Mouse (Mus musculus): ENCODE measurements at regions not wholly inside any gene's neighbourhood (a gene's known extent, or its start where the extent isn't known, plus 50 kb on each side); places are given as distances from the start of the nearest gene placed in this dataset.

DNA sequence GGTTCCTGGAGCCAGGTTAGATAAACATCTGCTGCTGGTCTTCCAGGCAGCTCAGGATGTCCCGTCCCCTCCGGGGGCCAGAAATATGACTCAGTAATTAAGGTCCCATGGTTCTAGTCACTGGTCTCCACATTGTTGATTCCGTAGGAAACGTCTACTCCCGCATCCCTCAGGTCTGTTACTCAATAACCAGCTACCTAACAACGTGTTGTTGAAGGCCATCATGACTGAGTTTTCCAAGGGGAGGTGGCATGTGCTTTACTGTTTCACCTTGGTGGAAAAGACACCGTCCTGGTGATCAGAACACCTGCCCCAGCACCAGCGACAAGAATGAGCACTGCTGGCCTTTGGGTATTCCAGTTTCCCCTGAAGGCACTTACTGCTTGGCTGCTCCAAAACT is 377.9 kb downstream of the Lpin1 start:
- DNase-seq (ENCODE audit: low read depth, low spot score), result no peak
- no peaks in the 10 kb centered on the region for H3K36me3 ChIP-seq (ENCODE audit: control insufficient read depth in 1 of 2, insufficient read depth in 2 of 2, low read length in 2 of 2)
- H3K9ac ChIP-seq (ENCODE audit: control insufficient read depth, low read depth, low read length, poor library complexity, severe bottlenecking), result no peak overlapping the region
- no peaks in the 10 kb centered on the region for H3K4me1 ChIP-seq (ENCODE audit: control insufficient read depth in 1 of 2, insufficient read depth in 2 of 2, low read length in 2 of 2)
- H3K79me2 ChIP-seq (ENCODE audit: control insufficient read depth, insufficient read depth, low read length, poor library complexity), result no peaks in the 10 kb centered on the region
- H3K9me3 ChIP-seq (replicated peaks; ENCODE audit: insufficient read depth, low read length), result no peaks in the 10 kb centered on the region
- H3K4me3 ChIP-seq (ENCODE audit: control insufficient read depth in 1 of 2, insufficient read depth in 1 of 2, low read depth in 2 of 2, low read length in 2 of 2), result no peak overlapping the region
- H3K27me3 ChIP-seq (ENCODE audit: control insufficient read depth in 1 of 2, insufficient read depth in 2 of 2, low read length in 2 of 2), result no peaks in the 10 kb centered on the region
- TF ChIP-seq ZMIZ1 (IDR thresholded peaks at IDR 0.05; ENCODE audit: low read depth, low read length) (no peak), RAD21 (IDR thresholded peaks at IDR 0.05; ENCODE audit: low read depth, low read length) (no peak), NRF1 (IDR thresholded peaks at IDR 0.05; ENCODE audit: insufficient read depth, low read depth, low read length, poor library complexity, severe bottlenecking) (no peak)
- no peak overlapping the region for H3K27ac ChIP-seq (ENCODE audit: control insufficient read depth, low read depth, low read length)

DNA sequence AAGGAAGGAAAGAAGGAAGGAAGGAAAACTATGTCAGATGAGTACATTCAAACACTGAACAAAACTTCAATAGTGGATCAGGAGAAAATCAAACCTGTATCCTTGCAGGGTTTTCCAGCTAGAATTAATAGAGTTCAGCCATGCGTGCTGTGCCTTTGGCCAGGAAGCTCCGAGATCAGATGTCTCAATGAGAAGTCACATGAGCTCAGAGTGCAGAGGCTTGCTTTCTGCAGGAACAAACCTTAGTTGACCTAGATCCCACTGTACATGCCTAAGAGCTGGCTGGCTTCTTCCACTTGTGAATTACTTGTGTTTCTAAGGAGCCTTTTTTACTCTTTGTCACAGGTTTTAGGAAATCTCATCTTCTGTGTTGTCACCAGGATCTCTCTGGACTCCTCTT is 378.7 kb downstream of the Lpin1 start:
- DNase-seq (ENCODE audit: low read depth, low spot score), result no peak
- TF ChIP-seq E2F4 (IDR thresholded peaks at IDR 0.05; ENCODE audit: borderline replicate concordance, low read depth, low read length) (no peak), CHD1 (IDR thresholded peaks at IDR 0.05; ENCODE audit: low read depth, low read length) (no peak), MAZ (IDR thresholded peaks at IDR 0.05; ENCODE audit: low read depth, low read length) (no peak), MAX (IDR thresholded peaks at IDR 0.05; ENCODE audit: low read length) (no peak), MAFK (IDR thresholded peaks at IDR 0.05; ENCODE audit: borderline replicate concordance, low read depth, low read length) (no peak)
- H3K4me3 ChIP-seq (ENCODE audit: control insufficient read depth in 1 of 2, insufficient read depth in 1 of 2, low read depth in 2 of 2, low read length in 2 of 2), result no peak overlapping the region
- no peaks in the 10 kb centered on the region for H3K36me3 ChIP-seq (ENCODE audit: control insufficient read depth in 1 of 2, insufficient read depth in 2 of 2, low read length in 2 of 2)
- H3K79me2 ChIP-seq (ENCODE audit: control insufficient read depth, insufficient read depth, low read length, poor library complexity), result no peaks in the 10 kb centered on the region
- H3K27me3 ChIP-seq (ENCODE audit: control insufficient read depth in 1 of 2, insufficient read depth in 2 of 2, low read length in 2 of 2), result no peaks in the 10 kb centered on the region
- H3K4me1 ChIP-seq (ENCODE audit: control insufficient read depth in 1 of 2, insufficient read depth in 2 of 2, low read length in 2 of 2), result no peaks in the 10 kb centered on the region
- no peaks in the 10 kb centered on the region for H3K9me3 ChIP-seq (replicated peaks; ENCODE audit: insufficient read depth, low read length)
- H3K9ac ChIP-seq (ENCODE audit: control insufficient read depth, low read depth, low read length, poor library complexity, severe bottlenecking), result no peak overlapping the region
- H3K27ac ChIP-seq (ENCODE audit: control insufficient read depth, low read depth, low read length), result no peak overlapping the region

DNA sequence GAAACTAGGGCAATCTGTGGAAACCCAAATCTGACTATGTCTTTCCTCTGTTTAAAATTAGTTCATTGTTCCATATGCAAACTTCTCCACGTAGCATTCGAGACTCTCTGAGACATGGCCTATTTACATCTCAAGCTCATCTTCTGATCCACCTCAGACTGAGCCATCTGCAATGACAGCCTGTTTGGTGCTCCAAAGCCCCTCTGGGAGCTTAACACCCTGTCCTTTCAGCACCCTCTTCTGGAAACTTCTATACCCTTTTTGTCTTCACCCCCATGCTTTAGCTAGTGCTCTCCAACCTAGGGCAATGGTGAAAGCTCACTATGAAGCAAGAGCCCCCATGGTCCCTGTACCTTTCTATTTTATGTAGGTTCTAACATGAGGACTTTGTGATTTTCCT is 379.7 kb downstream of the Lpin1 start:
- H3K79me2 ChIP-seq (ENCODE audit: control insufficient read depth, insufficient read depth, low read length, poor library complexity), result no peaks in the 10 kb centered on the region
- TF ChIP-seq RAD21 (IDR thresholded peaks at IDR 0.05; ENCODE audit: low read depth, low read length) (peak; percentile 73), SMC3 (IDR thresholded peaks at IDR 0.05; ENCODE audit: low read depth, low read length) (peak; percentile 81), ZKSCAN1 (IDR thresholded peaks at IDR 0.05; ENCODE audit: low read depth, low read length) (no peak), POLR2A (IDR thresholded peaks at IDR 0.05; ENCODE audit: control insufficient read depth in 1 of 2, insufficient read depth in 1 of 2, low read depth in 1 of 2, low read length in 2 of 2, poor library complexity in 1 of 2) (no peak), ZC3H11A (IDR thresholded peaks at IDR 0.05; ENCODE audit: low read depth, low read length) (peak; percentile 83), CTCF (IDR thresholded peaks at IDR 0.05 in 2 of 3, conservative IDR thresholded peaks at IDR 0.05 in 1 of 3; ENCODE audit: control insufficient read depth in 1 of 3, insufficient read depth in 1 of 3, low read depth in 2 of 3, low read length in 3 of 3, poor library complexity in 1 of 3, severe bottlenecking in 1 of 3) (peak; percentile 5 to 54 (median 6); a peak in 3 of 6 replicates), BHLHE40 (IDR thresholded peaks at IDR 0.05; ENCODE audit: borderline replicate concordance, low read depth, low read length) (no peak)
- H3K4me1 ChIP-seq (ENCODE audit: control insufficient read depth in 1 of 2, insufficient read depth in 2 of 2, low read length in 2 of 2), result peaks cover 0 to 3% of the 10 kb centered on the region in 2 experiments; a peak in 2 of 4 replicates
- H3K9ac ChIP-seq (ENCODE audit: control insufficient read depth, low read depth, low read length, poor library complexity, severe bottlenecking), result no peak overlapping the region
- H3K27ac ChIP-seq (ENCODE audit: control insufficient read depth, low read depth, low read length), result no peak overlapping the region
- H3K4me3 ChIP-seq (ENCODE audit: control insufficient read depth in 1 of 2, insufficient read depth in 1 of 2, low read depth in 2 of 2, low read length in 2 of 2), result no peak overlapping the region
- H3K36me3 ChIP-seq (ENCODE audit: control insufficient read depth in 1 of 2, insufficient read depth in 2 of 2, low read length in 2 of 2), result peaks cover 0 to 2% of the 10 kb centered on the region in 2 experiments; a peak in 2 of 4 replicates
- no peaks in the 10 kb centered on the region for H3K27me3 ChIP-seq (ENCODE audit: control insufficient read depth in 1 of 2, insufficient read depth in 2 of 2, low read length in 2 of 2)
- DNase-seq (ENCODE audit: low read depth, low spot score), result peak; percentile 52
- H3K9me3 ChIP-seq (replicated peaks; ENCODE audit: insufficient read depth, low read length), result no peaks in the 10 kb centered on the region

Measured in MEL (cell line).